Mouse (Mus musculus): ENCODE measurements around the gene Wdr19. TPM values are rescaled to one million over a fixed set of nuclear protein-coding genes. Genes with fewer than 3 reads are reported as not detected.

The Wdr19 gene
- 0.41 and 2.4 TPM in 2 replicates for polyA plus RNA-seq (2011; ENCODE audit: insufficient read depth, insufficient read length, low replicate concordance, missing spikeins)

DNA sequence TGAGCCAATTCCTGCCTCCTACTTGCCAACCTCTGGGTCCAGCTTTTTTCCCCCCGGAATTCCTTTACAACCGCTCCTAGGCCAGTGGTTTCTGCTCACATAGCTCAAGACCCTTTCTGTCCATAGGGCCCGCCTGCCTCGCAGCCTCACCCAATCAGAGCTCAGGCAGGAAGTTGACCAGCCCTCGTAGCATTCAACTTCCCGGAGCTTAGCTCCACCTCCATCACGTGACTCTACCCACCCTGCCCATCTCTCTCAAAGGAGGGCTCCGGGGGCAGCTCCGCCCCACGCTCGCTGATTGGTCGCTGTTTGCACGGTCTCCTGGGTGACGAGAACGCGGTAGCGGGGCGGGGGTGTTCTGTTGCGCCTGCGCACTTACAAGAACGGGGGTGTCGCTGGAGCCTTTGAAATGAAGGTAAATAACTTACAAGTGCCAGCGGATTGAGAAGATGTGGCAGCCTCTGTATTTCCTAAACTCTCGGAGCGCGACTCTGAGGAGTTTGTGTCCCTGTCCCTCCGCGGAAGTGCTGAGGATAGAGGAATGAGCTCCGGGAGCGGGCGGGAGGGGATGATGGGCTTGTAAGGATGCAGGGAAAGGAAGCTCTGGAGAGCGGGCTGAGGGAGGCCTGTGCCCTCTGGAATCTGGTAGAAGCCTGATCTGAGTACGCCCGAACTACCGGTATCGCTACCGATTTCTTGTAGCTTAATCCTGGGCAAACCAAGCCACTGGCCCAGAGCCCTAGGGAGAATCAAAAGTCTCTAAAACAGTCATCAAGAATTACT is at the start of gene Wdr19:
Gene Wdr19 (plus strand): TSS at position 351 of the 783 bp plus-strand sequence.
- Histone ChIP-seq H3K4me3 (replicated peaks; ENCODE audit: control insufficient read depth, low read depth, low read length) (peak within 1 kb of the TSS; percentile 79), H3K27ac (ENCODE audit: control insufficient read depth, insufficient read depth, low read depth, low read length, poor library complexity) (no peak within 1 kb of the TSS), H3K4me1 (ENCODE audit: control insufficient read depth, insufficient read depth, low read length) (no peaks in the 10 kb centered on the region; the same call in 1 of the 2 replicates)
- TF ChIP-seq POLR2A (IDR thresholded peaks at IDR 0.05; ENCODE audit: borderline replicate concordance, control insufficient read depth, low read depth, low read length), result 0 out of 2 replicates have a peak, but pooled peaks have one; percentile 27
- TF ChIP-seq CTCF (IDR thresholded peaks at IDR 0.05; ENCODE audit: control insufficient read depth, insufficient read depth, low read length), result no peak
- WGBS, result under 1% methylated on average over 37 of the region's 37 CpGs

DNA sequence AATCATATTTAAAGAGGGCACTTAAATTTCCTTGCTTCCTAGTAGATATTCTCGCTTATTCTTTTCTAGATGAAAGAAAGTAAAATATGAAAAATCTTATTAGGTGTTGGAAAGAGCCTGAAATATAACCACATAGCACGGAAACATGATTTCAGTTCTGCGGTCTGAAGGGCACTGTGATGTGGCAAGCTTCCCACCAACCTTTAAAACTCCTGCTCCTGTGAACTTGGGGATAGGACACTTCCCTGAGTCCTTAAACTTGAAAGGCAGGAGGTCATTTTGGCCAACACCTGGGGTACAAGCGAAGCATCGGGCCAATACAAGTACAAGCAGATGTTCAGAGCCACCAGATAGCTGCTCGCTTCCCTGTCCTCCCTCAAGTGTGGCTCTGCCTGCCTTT is 49.8 kb upstream of the Wdr19 start:
- WGBS, result 86% methylated on average over 6 of the region's 6 CpGs
- no peak overlapping the region for H3K4me3 ChIP-seq (replicated peaks; ENCODE audit: control insufficient read depth, low read depth, low read length)
- H3K4me1 ChIP-seq (ENCODE audit: control insufficient read depth, insufficient read depth, low read length), result no peaks in the 10 kb centered on the region
- no peak overlapping the region for H3K27ac ChIP-seq (ENCODE audit: control insufficient read depth, insufficient read depth, low read depth, low read length, poor library complexity)
- TF ChIP-seq POLR2A (IDR thresholded peaks at IDR 0.05; ENCODE audit: borderline replicate concordance, control insufficient read depth, low read depth, low read length) (no peak), CTCF (IDR thresholded peaks at IDR 0.05; ENCODE audit: control insufficient read depth, insufficient read depth, low read length) (no peak)

DNA sequence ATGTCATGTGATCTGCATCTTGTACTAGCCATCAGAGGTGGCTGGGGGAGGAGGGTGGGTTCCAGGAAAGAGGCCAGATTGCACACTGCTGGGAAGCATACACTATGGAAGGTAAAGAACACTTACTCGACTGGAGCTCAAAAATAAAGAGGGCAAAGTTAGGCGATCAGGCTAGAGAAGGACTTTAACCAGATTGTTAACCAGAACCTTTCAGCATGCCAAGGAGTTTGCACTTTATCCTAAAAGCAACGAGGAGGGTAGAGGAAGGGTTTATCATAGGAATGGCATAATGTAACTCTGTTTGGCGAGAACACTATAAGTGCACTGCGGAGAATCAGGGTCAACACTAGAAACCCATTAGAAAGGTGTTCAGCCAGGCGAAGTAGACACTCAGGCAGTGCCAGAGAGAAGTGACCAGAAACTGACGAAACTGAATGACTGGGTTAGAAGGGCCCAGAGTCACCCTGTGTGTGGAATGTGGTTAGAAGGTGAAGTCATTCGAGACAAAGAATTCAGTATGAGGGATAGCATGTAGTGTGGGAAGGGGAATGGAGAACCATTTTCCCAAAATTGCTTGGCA is 49.0 kb upstream of the Wdr19 start:
- WGBS, result 88% methylated on average over 8 of the region's 8 CpGs
- H3K4me3 ChIP-seq (replicated peaks; ENCODE audit: control insufficient read depth, low read depth, low read length), result no peak overlapping the region
- TF ChIP-seq POLR2A (IDR thresholded peaks at IDR 0.05; ENCODE audit: borderline replicate concordance, control insufficient read depth, low read depth, low read length) (no peak), CTCF (IDR thresholded peaks at IDR 0.05; ENCODE audit: control insufficient read depth, insufficient read depth, low read length) (no peak)
- no peaks in the 10 kb centered on the region for H3K4me1 ChIP-seq (ENCODE audit: control insufficient read depth, insufficient read depth, low read length)
- no peak overlapping the region for H3K27ac ChIP-seq (ENCODE audit: control insufficient read depth, insufficient read depth, low read depth, low read length, poor library complexity)

DNA sequence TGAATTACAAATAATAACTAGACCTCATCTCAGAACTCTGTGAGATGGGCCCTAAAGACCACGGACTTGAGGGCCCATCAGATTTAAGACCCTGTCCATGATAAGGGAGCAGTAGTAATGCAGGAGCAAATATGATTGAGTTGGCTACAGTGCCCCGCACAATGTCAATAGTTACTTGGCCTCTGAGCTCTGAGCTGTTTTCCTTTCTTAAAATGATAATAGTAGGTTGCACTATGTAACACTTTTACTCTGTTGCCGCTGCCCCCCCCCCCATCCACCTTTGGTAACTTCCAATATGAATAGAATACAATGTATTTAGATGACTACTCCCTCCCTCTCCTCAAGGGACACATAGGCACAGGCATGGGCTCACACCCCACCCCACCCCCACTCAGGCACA is 48.2 kb upstream of the Wdr19 start:
- H3K4me1 ChIP-seq (ENCODE audit: control insufficient read depth, insufficient read depth, low read length), result no peaks in the 10 kb centered on the region
- WGBS, result 90% methylated on average over 3 of the region's 3 CpGs
- H3K27ac ChIP-seq (ENCODE audit: control insufficient read depth, insufficient read depth, low read depth, low read length, poor library complexity), result no peak overlapping the region
- TF ChIP-seq CTCF (IDR thresholded peaks at IDR 0.05; ENCODE audit: control insufficient read depth, insufficient read depth, low read length), result no peak
- TF ChIP-seq POLR2A (IDR thresholded peaks at IDR 0.05; ENCODE audit: borderline replicate concordance, control insufficient read depth, low read depth, low read length), result no peak
- H3K4me3 ChIP-seq (replicated peaks; ENCODE audit: control insufficient read depth, low read depth, low read length), result no peak overlapping the region

DNA sequence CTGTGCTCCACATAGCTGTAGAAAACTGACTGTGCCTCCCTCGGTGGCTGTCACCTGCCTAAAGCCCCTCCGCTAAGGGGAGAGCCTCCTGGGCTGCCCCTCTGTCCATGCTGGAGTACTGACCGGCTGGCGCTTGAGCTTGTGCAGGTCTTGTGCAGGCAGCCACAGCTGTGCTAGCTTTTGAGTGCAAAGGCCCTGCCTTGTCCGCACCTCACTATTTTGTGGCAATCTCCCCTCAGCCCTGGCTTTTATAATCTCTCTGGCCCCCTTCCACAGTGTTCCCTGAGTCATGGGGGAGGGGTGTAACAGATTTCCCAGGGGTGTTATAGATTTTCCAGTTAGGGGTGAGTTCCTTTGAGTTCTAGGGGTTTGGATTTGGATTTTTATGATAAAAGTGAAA is 47.7 kb upstream of the Wdr19 start:
- Histone ChIP-seq H3K4me1 (ENCODE audit: control insufficient read depth, insufficient read depth, low read length) (no peaks in the 10 kb centered on the region), H3K4me3 (replicated peaks; ENCODE audit: control insufficient read depth, low read depth, low read length) (no peak overlapping the region), H3K27ac (ENCODE audit: control insufficient read depth, insufficient read depth, low read depth, low read length, poor library complexity) (no peak overlapping the region)
- 93% methylated on average over 5 of the region's 5 CpGs for WGBS
- no peak for TF ChIP-seq POLR2A (IDR thresholded peaks at IDR 0.05; ENCODE audit: borderline replicate concordance, control insufficient read depth, low read depth, low read length)
- TF ChIP-seq CTCF (IDR thresholded peaks at IDR 0.05; ENCODE audit: control insufficient read depth, insufficient read depth, low read length), result no peak

DNA sequence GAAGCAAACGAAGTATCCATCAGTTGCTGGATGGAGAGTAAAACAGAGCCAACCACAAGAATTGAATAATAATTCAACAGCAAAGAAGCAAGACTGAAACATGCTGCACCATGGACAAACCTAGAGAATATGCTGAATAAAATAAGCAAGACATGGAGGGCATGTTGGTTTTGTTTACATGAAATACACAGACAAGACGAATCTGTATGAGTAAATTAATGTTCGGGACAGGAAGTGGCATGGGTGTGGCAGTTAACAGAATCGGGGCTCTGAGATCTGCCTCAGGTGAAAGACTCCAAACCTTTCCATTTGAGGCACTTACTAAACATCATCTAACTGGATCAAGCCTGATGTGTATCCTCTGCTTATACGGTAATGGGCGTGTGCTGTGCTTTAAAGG is 45.2 kb upstream of the Wdr19 start:
- TF ChIP-seq POLR2A (IDR thresholded peaks at IDR 0.05; ENCODE audit: borderline replicate concordance, control insufficient read depth, low read depth, low read length), result no peak
- TF ChIP-seq CTCF (IDR thresholded peaks at IDR 0.05; ENCODE audit: control insufficient read depth, insufficient read depth, low read length), result no peak
- Histone ChIP-seq H3K4me1 (ENCODE audit: control insufficient read depth, insufficient read depth, low read length) (no peaks in the 10 kb centered on the region), H3K27ac (ENCODE audit: control insufficient read depth, insufficient read depth, low read depth, low read length, poor library complexity) (no peak overlapping the region), H3K4me3 (replicated peaks; ENCODE audit: control insufficient read depth, low read depth, low read length) (no peak overlapping the region)
- WGBS, result 67% methylated on average over 6 of the region's 6 CpGs

DNA sequence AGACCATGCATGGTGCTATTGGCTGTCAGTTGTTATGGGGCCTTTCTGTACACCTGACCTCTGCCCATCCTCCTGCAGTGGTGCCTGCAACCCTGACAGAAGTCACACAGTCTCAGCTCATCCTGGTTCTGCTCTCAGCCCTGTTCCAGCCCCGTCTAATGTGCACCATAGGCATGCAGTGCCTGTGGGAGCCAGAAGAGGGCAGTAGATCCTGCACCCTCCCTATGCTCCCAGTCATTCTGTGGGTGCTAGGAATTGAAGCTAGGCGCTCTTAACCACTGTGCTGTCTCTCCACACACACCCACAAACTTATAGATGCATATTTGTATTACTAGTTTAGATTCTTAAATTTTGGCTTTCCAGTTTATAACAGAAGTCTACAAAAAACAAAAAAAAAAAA is 42.6 kb upstream of the Wdr19 start:
- H3K27ac ChIP-seq (ENCODE audit: control insufficient read depth, insufficient read depth, low read depth, low read length, poor library complexity), result no peak overlapping the region
- 72% methylated on average over 2 of the region's 2 CpGs for WGBS
- no peaks in the 10 kb centered on the region for H3K4me1 ChIP-seq (ENCODE audit: control insufficient read depth, insufficient read depth, low read length)
- peak; percentile 90 for TF ChIP-seq CTCF (IDR thresholded peaks at IDR 0.05; ENCODE audit: control insufficient read depth, insufficient read depth, low read length)
- no peak for TF ChIP-seq POLR2A (IDR thresholded peaks at IDR 0.05; ENCODE audit: borderline replicate concordance, control insufficient read depth, low read depth, low read length)
- no peak overlapping the region for H3K4me3 ChIP-seq (replicated peaks; ENCODE audit: control insufficient read depth, low read depth, low read length)

All from bone marrow, adult 2 months (tissue).